Mouse (Mus musculus) A20 (cell line): ENCODE results near the gene Selenoo.

Experiments
- DNase-seq: peaks from one replicate; pipeline ENCODE4 v3.0.0-alpha.2; 2011; ENCODE audit warnings: low read depth, low spot score

Gene Selenoo

GRCm38 (mm10) chr15:89088607-89089247 lies at the start of gene Selenoo:
Gene Selenoo, plus strand, starts transcription at chr15:89089084.
- DNase-seq = peak; percentile 91

- peak; percentile 24 for DNase-seq
These were observed 44.5 kb upstream of the Selenoo start for GRCm38 (mm10) chr15:89044381-89044780.

GRCm38 (mm10) chr15:89046356-89046755 lies 42.5 kb upstream of the Selenoo start:
- no peak for DNase-seq

- no peak for DNase-seq
These were observed 34.2 kb upstream of the Selenoo start for GRCm38 (mm10) chr15:89054666-89055065.

GRCm38 (mm10) chr15:89058736-89059135 lies 30.1 kb upstream of the Selenoo start:
- DNase-seq = no peak

GRCm38 (mm10) chr15:89059161-89059931 lies 29.5 kb upstream of the Selenoo start, which contains the start of gene Panx2:
Gene Panx2, plus strand, starts transcription at chr15:89059734.
- DNase-seq = no peak

GRCm38 (mm10) chr15:89060032-89060681 lies 28.7 kb upstream of the Selenoo start:
- no peak for DNase-seq

GRCm38 (mm10) chr15:89060811-89061460 lies 27.9 kb upstream of the Selenoo start:
- no peak for DNase-seq

GRCm38 (mm10) chr15:89061761-89062517 lies 26.9 kb upstream of the Selenoo start:
- DNase-seq = no peak

GRCm38 (mm10) chr15:89062518-89062910 lies 26.4 kb upstream of the Selenoo start:
- DNase-seq = no peak

GRCm38 (mm10) chr15:89063001-89063400 lies 25.9 kb upstream of the Selenoo start:
- DNase-seq = no peak

GRCm38 (mm10) chr15:89063536-89063935 lies 25.3 kb upstream of the Selenoo start:
- DNase-seq = no peak

GRCm38 (mm10) chr15:89064891-89065290 lies 24.0 kb upstream of the Selenoo start:
- DNase-seq = no peak

GRCm38 (mm10) chr15:89067609-89068008 lies 21.3 kb upstream of the Selenoo start:
- no peak for DNase-seq

GRCm38 (mm10) chr15:89068226-89068625 lies 20.7 kb upstream of the Selenoo start:
- DNase-seq = no peak

GRCm38 (mm10) chr15:89069336-89069840 lies 19.5 kb upstream of the Selenoo start:
- DNase-seq = no peak

GRCm38 (mm10) chr15:89070606-89071005 lies 18.3 kb upstream of the Selenoo start:
- DNase-seq = no peak

- no peak for DNase-seq
These were observed 14.8 kb upstream of the Selenoo start for GRCm38 (mm10) chr15:89073993-89074603.

GRCm38 (mm10) chr15:89074613-89075477 lies 14.0 kb upstream of the Selenoo start, which contains the start of gene Trabd:
Gene Trabd, plus strand, starts transcription at chr15:89075124.
- no peak for DNase-seq
